Mouse (Mus musculus): ENCODE results near the gene Lyzl4. TPM values are rescaled to one million over a fixed set of nuclear protein-coding genes. Genes with fewer than 3 reads are reported as not detected.
"Not testable (repeated sequence)": the region's sequence is repeated elsewhere in the genome, so short reads cannot be mapped to it uniquely, and the experiment has no call there.

The Lyzl4 gene
- total RNA-seq, 2 experiments from 2014 or later = not detected

DNA sequence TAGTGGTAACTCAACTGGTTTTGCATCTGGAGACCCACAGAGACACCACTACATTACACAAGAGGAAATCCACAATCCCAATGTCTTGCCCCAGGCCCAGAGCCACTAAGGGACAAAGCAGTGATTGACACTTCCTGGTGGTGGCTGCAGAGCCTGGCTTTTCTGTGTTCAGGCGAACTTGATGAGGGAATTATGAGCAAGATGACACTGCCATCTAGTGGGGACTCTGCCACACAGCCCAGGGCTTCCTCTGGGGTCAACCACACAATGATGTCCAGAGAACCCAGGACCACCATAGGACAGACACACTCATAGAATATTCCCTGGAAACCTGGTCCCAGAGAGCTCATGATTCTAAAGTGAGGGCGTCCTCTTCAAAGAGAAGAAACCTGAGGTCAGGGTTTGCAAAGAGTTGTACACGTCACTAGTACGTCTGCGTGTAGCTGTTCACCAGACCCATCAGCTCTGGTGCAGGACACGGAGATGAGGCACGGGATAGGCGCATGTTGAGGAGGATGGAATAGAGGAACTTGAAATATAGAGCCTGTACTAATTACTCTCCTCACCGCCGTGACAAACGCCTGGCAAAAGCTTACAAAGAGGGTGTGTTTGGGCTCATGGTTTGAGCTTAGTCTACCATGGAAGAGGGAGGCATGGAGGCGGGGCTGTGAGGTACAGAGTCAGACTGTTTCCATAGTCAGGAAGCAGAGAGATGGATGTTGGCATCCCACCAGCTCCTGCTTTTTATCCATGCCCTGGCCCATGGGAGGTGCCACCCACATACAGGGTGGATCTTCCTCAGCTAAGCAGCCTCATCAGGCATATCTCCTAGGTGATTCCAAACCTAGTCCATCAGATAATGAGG is 36.2 kb downstream of the Lyzl4 start:
- peak; percentile 92 for ATAC-seq (replicated peaks; ENCODE audit: poor library complexity, severe bottlenecking)

DNA sequence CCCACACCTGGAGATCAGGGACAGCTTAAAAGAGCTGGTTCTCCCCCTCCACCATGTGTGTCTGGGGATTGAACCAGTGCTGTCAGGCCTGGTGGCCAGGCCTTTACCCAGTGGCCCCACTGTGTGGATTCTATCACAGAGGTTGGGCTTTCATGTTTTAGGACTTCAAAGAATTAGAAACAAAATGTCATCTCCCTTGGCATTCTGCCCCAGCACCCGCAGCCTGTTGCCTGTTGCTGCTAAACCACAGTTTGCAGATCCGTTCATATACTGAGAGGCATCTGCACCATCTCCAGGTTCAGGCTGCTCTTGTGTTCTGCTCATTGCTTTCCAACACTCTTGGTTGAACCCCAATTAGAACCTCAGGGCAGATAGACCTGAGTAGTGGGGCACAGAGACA is 39.5 kb downstream of the Lyzl4 start:
- ATAC-seq (replicated peaks; ENCODE audit: poor library complexity, severe bottlenecking) = no peak

DNA sequence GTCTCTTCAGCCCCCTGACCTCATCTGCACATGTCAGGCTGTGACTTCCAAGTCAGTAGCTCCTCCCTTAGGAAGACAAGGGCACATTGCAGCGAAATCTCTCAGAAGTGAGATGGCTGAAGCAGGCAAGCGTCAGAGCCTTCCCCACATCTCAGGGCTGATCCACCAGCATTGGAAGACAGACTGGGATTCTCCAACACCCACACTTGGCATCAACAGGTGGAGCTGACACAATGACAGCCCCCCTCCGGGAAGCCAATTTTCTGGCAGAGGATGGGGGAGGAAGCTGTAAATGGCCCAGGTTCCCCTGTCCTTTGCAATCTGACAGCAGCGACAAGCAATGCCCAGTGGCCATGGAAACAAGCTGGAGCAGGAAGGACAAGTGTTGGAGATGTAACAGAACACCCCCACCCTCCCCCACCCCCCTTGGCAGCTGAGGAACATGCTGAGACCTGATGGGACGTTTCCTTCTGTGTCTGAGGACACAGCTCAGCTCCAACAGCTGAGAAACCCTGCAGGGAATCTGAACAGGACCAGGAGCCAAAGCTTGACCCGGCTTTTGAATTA is 41.0 kb downstream of the Lyzl4 start:
- ATAC-seq (replicated peaks; ENCODE audit: poor library complexity, severe bottlenecking) = no peak

DNA sequence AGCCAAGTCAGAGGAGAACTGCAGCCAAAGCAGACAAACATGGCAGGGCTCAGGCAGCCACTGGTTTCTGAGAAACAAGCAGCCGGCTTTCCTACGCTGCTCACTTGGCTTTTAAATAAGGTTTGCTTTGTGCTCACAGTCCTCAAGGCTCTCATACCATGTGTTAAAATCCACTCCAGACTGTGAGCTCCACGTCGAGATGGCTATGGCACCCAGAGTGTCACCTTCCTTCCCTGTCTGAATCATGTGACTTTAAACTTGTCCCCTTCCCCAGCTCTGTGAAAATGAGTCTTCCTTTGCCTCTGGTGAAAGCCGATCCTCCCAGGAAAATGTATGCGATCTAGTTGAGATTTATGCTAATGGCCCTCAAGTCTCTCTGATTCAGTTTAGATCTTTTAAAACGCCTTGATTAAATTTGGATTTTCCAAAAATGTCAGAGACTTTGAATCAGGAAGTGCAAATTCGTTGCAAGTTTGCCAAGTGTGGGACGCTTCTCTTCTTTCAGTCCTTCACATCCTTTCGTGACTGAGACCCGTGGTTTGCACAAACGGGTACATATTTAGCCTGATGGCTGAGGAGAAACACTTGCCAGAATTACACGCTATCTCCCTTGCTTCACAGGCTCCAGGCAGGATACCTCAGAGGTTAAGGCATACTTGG is 41.6 kb downstream of the Lyzl4 start:
- ATAC-seq (replicated peaks; ENCODE audit: poor library complexity, severe bottlenecking) = no peak

DNA sequence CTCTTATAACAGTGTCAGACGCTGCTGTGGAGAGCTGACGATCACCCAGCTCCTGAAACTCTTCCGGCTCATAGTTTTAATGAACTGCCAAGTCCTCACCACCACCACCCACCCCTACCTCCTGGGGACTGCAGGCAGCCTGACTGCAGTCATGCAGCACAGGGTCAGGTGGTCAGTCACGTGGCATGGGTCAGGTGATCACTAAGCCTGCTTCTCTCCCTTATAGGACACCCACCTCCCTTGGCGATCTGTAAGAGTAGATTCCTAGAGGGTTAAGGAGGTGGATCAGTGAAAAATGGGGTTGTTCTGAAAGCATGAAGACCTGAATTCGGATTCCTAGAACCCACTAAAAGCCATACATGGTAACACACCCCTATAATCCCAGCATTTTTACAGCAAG is 42.3 kb downstream of the Lyzl4 start:
- ATAC-seq (replicated peaks; ENCODE audit: poor library complexity, severe bottlenecking) = no peak

DNA sequence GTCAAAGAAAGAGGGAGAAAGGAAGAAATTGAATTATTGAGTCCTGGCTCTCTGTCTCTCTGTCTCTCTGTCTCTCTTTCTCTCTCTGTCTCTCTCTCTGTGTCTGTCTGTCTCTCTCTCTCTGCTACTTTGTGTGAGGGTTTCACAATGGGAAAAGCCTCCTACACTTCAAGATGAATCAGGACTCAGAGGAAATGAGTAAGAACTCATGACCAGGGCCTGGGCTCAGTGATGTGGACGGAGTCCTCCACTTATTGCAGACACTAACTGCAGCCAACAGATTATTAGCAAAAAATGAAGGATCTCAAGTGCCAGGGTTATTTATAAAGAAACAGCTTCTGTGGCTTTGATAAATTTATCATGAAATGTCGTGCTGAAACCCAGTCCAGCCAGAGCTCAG is 43.8 kb downstream of the Lyzl4 start:
- no peak for ATAC-seq (replicated peaks; ENCODE audit: poor library complexity, severe bottlenecking)

DNA sequence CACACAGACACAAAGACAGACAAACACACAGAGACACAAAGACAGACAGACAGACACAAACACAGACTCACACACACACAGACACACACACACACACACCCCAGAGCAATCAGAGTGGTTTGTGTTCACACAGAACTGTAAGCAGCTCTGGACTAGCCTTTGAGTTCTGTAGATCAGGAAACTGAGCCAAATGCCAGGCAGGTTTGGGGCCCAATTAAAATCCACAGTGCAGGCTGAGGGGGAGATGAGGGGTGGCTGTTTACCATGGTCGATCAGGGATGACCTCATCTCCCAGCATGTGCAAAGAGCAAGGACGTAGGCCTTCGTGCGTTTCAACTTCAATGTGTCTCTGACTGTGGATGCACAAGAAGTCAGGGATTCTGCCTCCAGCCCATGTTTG is 47.1 kb downstream of the Lyzl4 start:
- no peak for ATAC-seq (replicated peaks; ENCODE audit: poor library complexity, severe bottlenecking)

DNA sequence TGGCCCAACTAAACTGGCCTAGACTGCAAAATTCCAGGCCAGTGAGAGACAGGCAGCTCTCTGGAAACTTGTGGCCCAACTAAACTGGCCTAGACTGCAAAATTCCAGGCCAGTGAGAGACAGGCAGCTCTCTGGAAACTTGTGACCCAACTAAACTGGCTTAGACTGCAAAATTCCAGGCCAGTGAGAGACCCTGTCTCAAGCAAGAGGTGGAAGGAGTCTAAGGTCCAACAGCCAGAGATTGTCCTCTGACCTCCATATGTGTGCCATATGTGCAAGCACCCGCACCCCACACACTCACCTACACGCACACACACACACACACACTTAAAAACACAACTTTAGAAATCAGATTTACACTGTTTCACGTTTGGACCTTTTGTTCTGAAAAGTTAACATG is 48.1 kb downstream of the Lyzl4 start:
- ATAC-seq (replicated peaks; ENCODE audit: poor library complexity, severe bottlenecking) = not testable (repeated sequence)

DNA sequence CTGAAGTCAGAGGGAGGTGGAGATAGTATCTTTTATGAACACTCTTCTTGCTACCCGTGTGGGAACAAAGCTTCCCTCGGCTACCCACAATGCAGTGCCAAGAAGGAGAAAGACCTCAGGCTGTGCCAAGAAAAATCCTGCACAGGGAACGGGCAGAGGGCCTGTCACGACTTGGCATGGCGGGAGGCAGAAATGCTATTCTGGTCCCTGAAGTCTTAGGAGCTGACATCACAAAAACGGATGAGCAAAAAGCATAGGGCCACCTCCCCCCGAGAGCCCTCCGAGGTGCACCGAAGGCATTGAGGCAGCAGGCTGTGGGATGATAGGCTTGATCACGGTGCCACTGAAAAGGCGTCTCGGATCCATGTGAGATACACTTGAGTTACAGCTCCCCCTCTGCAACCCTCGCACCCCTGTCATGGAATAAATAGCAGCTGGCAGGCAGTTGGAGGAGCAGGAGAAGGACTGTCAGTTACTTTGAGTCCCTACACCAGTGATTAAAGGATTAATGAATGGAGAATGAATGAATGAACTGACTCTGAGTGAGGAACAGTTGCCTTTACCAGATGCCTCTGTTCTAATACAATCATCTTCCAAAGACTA is 48.8 kb downstream of the Lyzl4 start:
- ATAC-seq (replicated peaks; ENCODE audit: poor library complexity, severe bottlenecking) = no peak

DNA sequence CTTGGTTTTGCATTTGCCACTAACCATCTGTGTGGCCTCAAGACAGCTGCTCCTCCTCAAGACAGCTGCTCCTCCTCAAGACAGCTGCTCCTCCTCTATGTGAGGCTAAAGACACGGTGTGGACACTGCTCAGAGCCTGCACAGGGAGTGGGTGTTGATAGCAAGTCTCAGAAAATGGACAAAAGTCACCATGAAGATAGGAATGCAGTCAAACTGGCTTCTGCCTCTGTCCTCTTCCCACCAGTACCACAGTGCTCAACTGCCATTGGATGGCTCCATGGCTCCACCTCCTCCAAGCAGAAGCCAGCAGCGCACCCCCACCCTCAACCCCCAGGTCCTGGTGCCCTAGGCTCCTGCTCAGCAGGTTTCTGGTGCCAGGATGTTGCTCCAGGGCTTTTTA is 52.4 kb downstream of the Lyzl4 start:
- ATAC-seq (replicated peaks; ENCODE audit: poor library complexity, severe bottlenecking) = no peak

DNA sequence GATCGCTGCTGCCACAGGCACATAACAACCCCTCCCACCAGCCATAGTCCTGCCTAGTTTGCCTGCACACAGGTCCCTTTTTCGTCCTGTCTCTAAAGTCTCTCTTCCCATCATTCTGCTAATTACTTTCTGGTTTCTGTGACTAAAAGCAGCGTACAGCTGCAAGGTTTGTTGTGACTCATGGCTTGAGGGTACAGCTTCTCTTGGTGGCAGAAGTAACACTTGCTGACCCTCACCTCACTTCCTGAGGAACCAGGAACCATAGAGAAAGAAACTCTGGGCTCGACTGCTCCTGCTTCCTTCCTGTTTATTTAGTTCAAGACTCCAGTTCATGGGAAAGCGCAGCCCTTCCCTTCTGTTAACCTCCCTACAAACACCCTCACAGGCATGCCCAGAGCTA is 67.5 kb downstream of the Lyzl4 start:
- no peak; the same call in 1 of the 2 replicates for ATAC-seq (replicated peaks; ENCODE audit: poor library complexity, severe bottlenecking)

DNA sequence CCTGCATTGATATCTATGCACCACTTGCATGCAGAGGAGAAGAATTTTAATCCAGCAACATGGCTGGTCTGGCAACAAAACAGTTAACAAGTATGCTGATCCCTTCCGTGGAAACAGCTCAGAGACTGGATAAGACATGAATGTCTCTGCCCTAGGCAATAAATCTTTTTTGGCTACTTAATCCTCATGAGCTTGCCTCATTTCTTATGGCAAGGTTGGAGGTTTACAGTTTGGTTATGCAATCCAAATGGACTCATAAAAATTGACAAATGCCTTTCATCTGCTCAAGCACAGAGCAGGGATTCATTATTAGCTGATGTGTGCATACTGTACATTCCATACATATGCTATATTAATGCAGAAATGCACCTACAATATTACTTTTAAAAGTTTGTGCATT is 73.4 kb downstream of the Lyzl4 start:
- ATAC-seq (replicated peaks; ENCODE audit: poor library complexity, severe bottlenecking) = no peak

DNA sequence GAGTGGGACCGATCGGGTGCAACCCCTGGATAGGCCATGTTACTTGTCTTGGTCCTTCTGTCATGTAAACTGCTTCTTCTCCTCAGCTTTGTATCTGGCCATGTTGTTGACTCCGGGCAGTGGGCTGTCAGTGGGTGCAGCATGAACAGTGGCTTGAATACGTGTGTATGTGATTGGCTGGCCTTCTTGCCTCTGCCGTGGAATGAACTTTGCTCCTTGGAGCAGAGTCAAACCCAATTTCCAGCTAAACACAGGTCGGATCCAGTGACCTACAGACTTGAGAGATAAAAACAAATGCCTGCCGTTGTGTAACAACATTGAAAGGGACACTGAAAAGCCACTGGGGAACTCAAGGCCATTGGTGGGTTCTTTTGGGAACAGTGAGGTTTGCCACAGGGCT is 75.5 kb downstream of the Lyzl4 start:
- no peak for ATAC-seq (replicated peaks; ENCODE audit: poor library complexity, severe bottlenecking)

DNA sequence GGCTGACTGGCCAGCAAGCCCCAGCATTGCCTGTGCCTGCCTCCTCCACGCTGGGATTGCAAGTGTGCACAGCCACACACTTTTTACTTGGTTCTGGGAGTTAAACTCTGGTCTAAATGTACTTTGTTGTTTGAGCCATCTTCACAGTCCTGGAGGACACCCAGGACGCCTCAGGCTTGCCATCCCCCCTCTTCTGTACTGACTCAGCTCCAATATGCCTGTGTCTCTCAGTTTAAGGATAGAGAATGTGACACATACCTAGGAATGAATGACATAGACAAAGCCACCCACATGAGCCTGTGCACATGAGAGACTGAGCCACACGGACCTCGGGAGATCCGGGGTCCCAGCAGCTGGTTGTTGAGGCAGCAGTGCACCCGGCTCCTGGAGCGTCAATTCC is 78.6 kb downstream of the Lyzl4 start:
- no peak for ATAC-seq (replicated peaks; ENCODE audit: poor library complexity, severe bottlenecking)

DNA sequence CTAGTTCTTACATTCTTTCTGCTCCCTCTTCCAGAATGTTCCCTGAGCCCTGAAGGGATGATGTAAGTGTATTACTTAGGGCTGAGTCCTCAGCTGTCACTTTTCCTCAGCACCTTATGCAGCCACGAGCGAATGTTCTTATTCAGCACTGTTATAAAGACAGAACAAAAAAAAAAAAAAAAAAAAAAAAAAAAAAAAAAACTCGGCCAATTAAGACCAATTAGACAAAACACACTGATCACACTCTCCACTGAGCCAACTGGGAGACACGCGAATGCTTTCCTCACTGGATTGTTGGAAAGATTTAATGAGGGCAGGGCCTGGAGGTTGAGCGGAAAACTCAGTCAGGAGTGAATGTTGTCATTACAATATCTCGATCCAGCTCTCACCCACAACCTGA is 81.4 kb downstream of the Lyzl4 start:
- ATAC-seq (replicated peaks; ENCODE audit: poor library complexity, severe bottlenecking) = no peak

DNA sequence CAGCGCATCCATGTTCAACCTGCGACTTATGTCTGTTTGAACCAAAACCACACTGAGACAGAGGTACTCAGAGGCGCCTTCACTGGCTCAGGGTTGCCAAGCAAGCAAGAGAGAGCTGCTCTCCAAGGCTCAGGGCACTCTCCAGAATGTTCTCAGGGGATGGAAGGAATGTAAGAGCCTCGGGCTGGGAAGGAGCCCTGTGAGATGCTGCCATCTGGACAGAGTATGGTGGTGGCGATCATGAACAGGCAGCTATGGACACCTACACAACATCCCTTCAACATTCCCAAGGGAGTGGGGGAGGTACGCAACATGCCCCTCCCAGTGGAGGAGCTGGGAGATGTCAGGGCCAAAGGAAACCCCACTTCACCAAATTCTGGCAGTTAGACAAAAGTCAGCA is 83.7 kb downstream of the Lyzl4 start:
- ATAC-seq (replicated peaks; ENCODE audit: poor library complexity, severe bottlenecking) = no peak

DNA sequence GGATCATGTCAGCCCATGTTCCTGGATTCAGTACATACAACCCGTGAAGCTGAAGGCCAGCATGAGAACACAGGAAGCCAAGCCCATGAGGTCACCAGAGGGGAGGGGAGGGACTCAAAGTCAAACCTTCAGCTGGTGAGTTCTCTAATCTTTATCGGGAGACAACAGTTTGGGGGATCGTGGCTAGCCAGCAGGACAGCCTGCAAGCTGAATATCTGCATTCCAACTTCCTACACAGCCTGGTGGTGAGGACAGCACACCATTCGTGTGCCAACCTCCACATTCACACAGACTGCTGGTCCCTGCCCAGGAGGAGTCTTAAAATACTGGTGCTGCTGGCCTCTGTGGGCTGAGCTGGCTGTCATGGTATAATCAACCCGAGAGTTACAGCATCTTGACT is 85.0 kb downstream of the Lyzl4 start:
- ATAC-seq (replicated peaks; ENCODE audit: poor library complexity, severe bottlenecking) = no peak

DNA sequence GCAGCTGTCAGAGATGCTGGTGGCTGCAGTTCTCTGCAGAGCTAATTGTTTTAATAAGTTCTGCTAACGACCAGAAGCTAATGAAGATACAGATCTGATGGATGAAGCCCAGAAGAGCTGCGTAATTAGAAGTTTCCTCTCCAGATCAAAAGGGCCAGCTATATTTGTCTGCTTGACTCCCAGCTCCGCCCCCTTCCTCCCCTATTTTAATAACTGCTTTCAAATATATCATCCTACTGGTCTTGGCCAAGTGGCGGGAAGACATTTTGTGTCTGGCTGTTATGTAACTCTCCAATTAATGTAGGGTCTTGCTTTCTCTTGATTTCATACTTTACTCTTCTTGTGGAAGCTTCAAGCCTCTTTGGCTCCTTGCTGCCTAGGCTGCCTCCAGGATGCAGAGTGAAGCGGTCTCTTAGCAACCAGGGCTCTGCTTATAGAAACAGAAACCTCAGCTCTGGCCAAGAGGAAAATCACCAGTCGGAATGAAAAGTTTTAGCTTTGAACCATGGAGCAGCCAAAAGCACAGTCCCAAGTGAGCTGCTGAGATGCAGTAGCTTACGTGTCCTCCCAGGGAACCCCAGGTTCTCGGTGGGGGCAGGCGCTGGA is 86.4 kb downstream of the Lyzl4 start:
- ATAC-seq (replicated peaks; ENCODE audit: poor library complexity, severe bottlenecking) = no peak

DNA sequence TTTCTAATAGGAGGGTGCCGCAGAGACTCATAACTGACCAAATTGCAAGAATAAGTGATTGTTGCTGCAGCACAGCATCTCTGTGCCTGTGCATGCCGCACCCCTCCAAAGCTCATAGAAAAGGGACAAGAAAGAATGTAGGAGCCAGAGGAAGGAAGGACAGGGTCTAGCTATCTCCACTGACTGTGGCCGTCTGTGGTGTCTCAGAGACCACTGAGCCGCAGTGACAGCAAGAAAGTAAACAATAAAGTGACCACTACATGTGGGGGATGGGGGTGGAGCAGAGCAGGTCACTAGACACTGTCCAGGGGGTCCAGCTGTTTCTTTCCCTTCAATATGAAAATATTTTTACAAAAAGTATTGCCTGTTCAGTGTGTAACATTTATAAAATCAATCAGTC is 88.3 kb downstream of the Lyzl4 start:
- no peak for ATAC-seq (replicated peaks; ENCODE audit: poor library complexity, severe bottlenecking)

DNA sequence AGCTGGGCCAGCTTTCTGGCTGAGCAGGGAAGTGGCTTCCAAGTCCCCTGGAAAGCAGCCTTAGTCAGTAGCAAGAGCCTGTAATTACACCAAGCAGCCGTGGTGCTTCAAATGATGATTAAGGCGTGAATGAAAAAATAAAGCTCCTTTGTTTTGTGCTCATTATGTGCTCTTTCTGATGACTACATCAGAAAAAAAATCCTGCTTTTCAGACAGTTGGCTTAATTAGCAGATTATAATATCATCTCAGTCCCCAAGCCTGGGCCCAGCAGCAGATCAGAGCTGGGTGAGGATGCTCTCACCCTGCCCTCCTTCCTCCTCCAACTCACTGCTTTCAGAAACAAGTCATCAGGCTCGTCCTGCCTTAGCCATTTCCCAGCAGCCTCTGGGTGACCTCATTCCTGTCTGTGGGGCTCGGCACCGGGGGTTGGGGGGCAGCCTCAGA is 91.5 kb downstream of the Lyzl4 start:
- no peak for ATAC-seq (replicated peaks; ENCODE audit: poor library complexity, severe bottlenecking)

DNA sequence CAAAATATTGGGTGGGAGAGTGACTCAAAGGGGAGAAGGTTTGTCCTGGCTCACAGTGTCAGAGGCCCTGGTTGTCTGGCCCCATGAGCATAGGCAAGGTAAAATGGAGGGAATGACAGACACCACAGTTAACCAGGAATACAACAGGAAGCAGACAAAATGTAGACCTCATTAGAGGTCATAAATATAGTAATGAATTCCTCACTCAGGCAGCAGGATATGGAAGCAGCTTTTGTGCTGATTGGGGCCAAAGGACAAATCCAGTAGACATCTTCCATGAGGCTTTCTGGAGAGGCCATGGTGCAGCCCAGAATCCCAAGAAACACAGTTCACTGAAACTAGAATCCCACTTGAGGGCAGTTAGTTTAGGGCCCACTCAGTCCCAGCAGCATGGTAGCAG is 92.5 kb downstream of the Lyzl4 start:
- no peak for ATAC-seq (replicated peaks; ENCODE audit: poor library complexity, severe bottlenecking)

All from granulocyte monocyte progenitor cell, adult 5-6 weeks (primary cell).